Mouse (Mus musculus): Measurements from ENCODE around the gene Il21.

Gene Il21

GRCm38 (mm10) chr3:37232586-37233222 lies at the start of gene Il21:
Gene Il21 (minus strand): TSS chr3:37232636.
- no peak for DNase-seq

GRCm38 (mm10) chr3:37280871-37281270 lies 48.4 kb upstream of the Il21 start:
- no peak for DNase-seq

GRCm38 (mm10) chr3:37280221-37280620 lies 47.8 kb upstream of the Il21 start:
- no peak for DNase-seq

- no peak for DNase-seq
Measured at GRCm38 (mm10) chr3:37274661-37275060, 42.2 kb upstream of the Il21 start.

GRCm38 (mm10) chr3:37273092-37273491 lies 40.7 kb upstream of the Il21 start:
- no peak for DNase-seq

- DNase-seq, result peak; percentile 61
Measured at GRCm38 (mm10) chr3:37271209-37271608, 38.8 kb upstream of the Il21 start.

GRCm38 (mm10) chr3:37269926-37270325 lies 37.5 kb upstream of the Il21 start:
- DNase-seq, result peak; percentile 5

- no peak for DNase-seq
Measured at GRCm38 (mm10) chr3:37268338-37268737, 35.9 kb upstream of the Il21 start.

GRCm38 (mm10) chr3:37259331-37259999 lies 27.0 kb upstream of the Il21 start:
- no peak for DNase-seq

- DNase-seq, result no peak
Measured at GRCm38 (mm10) chr3:37257776-37258175, 25.3 kb upstream of the Il21 start.

GRCm38 (mm10) chr3:37250967-37251366 lies 18.5 kb upstream of the Il21 start:
- DNase-seq, result no peak

GRCm38 (mm10) chr3:37235025-37235424 lies 2.6 kb upstream of the Il21 start:
- no peak for DNase-seq

GRCm38 (mm10) chr3:37231153-37231552 lies 1.3 kb downstream of the Il21 start:
- no peak for DNase-seq

- DNase-seq, result no peak
Measured at GRCm38 (mm10) chr3:37229082-37229829, 3.2 kb downstream of the Il21 start.

GRCm38 (mm10) chr3:37225124-37225523 lies 7.3 kb downstream of the Il21 start:
- no peak for DNase-seq

- peak; percentile 23 for DNase-seq
Measured at GRCm38 (mm10) chr3:37219071-37219470, 13.4 kb downstream of the Il21 start.

- DNase-seq, result no peak
Measured at GRCm38 (mm10) chr3:37205226-37205800, 27.1 kb downstream of the Il21 start.

GRCm38 (mm10) chr3:37204556-37204955 lies 27.9 kb downstream of the Il21 start:
- peak; percentile 33 for DNase-seq

- DNase-seq, result peak; percentile 75
Measured at GRCm38 (mm10) chr3:37203984-37204428, 28.4 kb downstream of the Il21 start.

GRCm38 (mm10) chr3:37202856-37203255 lies 29.6 kb downstream of the Il21 start:
- no peak for DNase-seq

GRCm38 (mm10) chr3:37201122-37201916 lies 31.1 kb downstream of the Il21 start:
- DNase-seq, result no peak

GRCm38 (mm10) chr3:37198302-37198701 lies 34.1 kb downstream of the Il21 start:
- no peak for DNase-seq

- DNase-seq, result no peak
Measured at GRCm38 (mm10) chr3:37191953-37192352, 40.5 kb downstream of the Il21 start.
